Mouse (Mus musculus) CH12.LX (cell line): Measurements from ENCODE around the gene Lrrn2. TPM values are rescaled to one million over a fixed set of nuclear protein-coding genes. Genes with fewer than 3 reads are reported as not detected.

Experiments
- DNase-seq: peaks from one replicate; pipeline ENCODE4 v3.0.0-alpha.2; 2013; ENCODE audit errors: extremely low read depth
- H3K27ac ChIP-seq: 2 replicates; pipeline ENCODE4 v1.5.1; 2012; ENCODE audit warnings: low read depth, mild to moderate bottlenecking, control low read depth, moderate library complexity; ENCODE audit not compliant: insufficient read depth
- H3K27me3 ChIP-seq: replicated peaks from 2 replicates; pipeline ENCODE3; 2012; ENCODE audit warnings: inconsistent platforms
- H3K36me3 ChIP-seq, 2 experiments: replicated peaks in 1 of 2; 2 replicates each; pipeline versions ENCODE3 to v1.6.1; 2012; ENCODE audit warnings: inconsistent platforms in 1 of 2, low read length in 1 of 2, mild to moderate bottlenecking in 1 of 2, mixed read lengths in 1 of 2, moderate library complexity in 1 of 2; ENCODE audit not compliant: control insufficient read depth in 1 of 2, insufficient read depth in 1 of 2
- H3K4me1 ChIP-seq, 2 experiments: 2 replicates each; pipeline ENCODE4 v1.6.1; 2012; ENCODE audit warnings: inconsistent platforms in 1 of 2, moderate library complexity in 1 of 2; ENCODE audit not compliant: insufficient read depth in 2 of 2, control insufficient read depth in 1 of 2
- H3K4me2 ChIP-seq: 2 replicates; pipeline ENCODE4 v1.6.1; 2012; ENCODE audit warnings: low read depth, mild to moderate bottlenecking, control low read depth; ENCODE audit not compliant: poor library complexity, insufficient read depth, severe bottlenecking
- H3K4me3 ChIP-seq, 3 experiments: fragments of 150-350 bp in 1 of 3; sonication (generic) in 1 of 3; replicated peaks in 1 of 3; 2 replicates each; pipeline versions ENCODE3 to v1.5.1; 2011 to 2012; ENCODE audit warnings: low read depth in 2 of 3, low read length in 2 of 3, mild to moderate bottlenecking in 2 of 3, moderate library complexity in 2 of 3, control low read depth in 1 of 3, improper control_type of control experiment in 1 of 3, inconsistent platforms in 1 of 3, mixed read lengths in 1 of 3; ENCODE audit not compliant: poor library complexity in 1 of 3
- H3K79me2 ChIP-seq: replicated peaks from 2 replicates; pipeline ENCODE4 v1.6.1; 2012; ENCODE audit warnings: mild to moderate bottlenecking, moderate library complexity; ENCODE audit not compliant: control insufficient read depth, poor library complexity, insufficient read depth, severe bottlenecking; ENCODE audit errors: extremely low read depth
- H3K9ac ChIP-seq: 2 replicates; pipeline ENCODE4 v1.6.1; 2012; ENCODE audit warnings: low read depth, mild to moderate bottlenecking, control low read depth, moderate library complexity; ENCODE audit not compliant: insufficient read depth
- H3K9me3 ChIP-seq: replicated peaks from 2 replicates; pipeline ENCODE3; 2012; ENCODE audit warnings: low read length, inconsistent platforms, mixed read lengths
- CHD1 ChIP-seq: IDR thresholded peaks from 2 replicates; pipeline ENCODE4 v1.6.1; 2012; ENCODE audit warnings: low read depth, low read length, improper control_type of control experiment, inconsistent platforms
- CTCF ChIP-seq, 2 experiments: IDR thresholded peaks in 1 of 2; conservative IDR thresholded peaks in 1 of 2; 2 replicates each; pipeline ENCODE4 v1.5.1; 2011 to 2012; ENCODE audit warnings: low read depth in 2 of 2, low read length in 2 of 2, improper control_type of control experiment in 1 of 2, inconsistent platforms in 1 of 2, mild to moderate bottlenecking in 1 of 2, moderate library complexity in 1 of 2
- GABPA ChIP-seq: IDR thresholded peaks from 2 replicates; pipeline ENCODE4 v1.6.1; 2012; ENCODE audit warnings: low read depth, low read length, improper control_type of control experiment, inconsistent platforms; ENCODE audit not compliant: insufficient replicate concordance
- HCFC1 ChIP-seq: IDR thresholded peaks from 2 replicates; pipeline ENCODE4 v1.6.1; 2012; ENCODE audit warnings: low read depth, mild to moderate bottlenecking, inconsistent platforms, low read length, improper control_type of control experiment
- JUN ChIP-seq: IDR thresholded peaks from 2 replicates; pipeline ENCODE4 v1.6.1; 2011; ENCODE audit warnings: low read depth, mild to moderate bottlenecking, low read length, improper control_type of control experiment, moderate library complexity; ENCODE audit not compliant: insufficient read depth
- JUND ChIP-seq: conservative IDR thresholded peaks from 2 replicates; pipeline ENCODE4 v1.6.1; 2011; ENCODE audit warnings: low read depth, low read length, improper control_type of control experiment
- MXI1 ChIP-seq: IDR thresholded peaks from 2 replicates; pipeline ENCODE4 v1.6.1; 2011; ENCODE audit warnings: mild to moderate bottlenecking, low read depth, low read length, improper control_type of control experiment
- MYC ChIP-seq: IDR thresholded peaks from 2 replicates; pipeline ENCODE4 v1.6.1; 2011; ENCODE audit warnings: low read depth, mild to moderate bottlenecking, improper control_type of control experiment, low read length
- POLR2A ChIP-seq: IDR thresholded peaks from 2 replicates; pipeline ENCODE4 v1.6.1; 2011; ENCODE audit warnings: low read depth, mild to moderate bottlenecking, improper control_type of control experiment, low read length
- POLR2AphosphoS2 ChIP-seq: IDR thresholded peaks from 2 replicates; pipeline ENCODE4 v1.6.1; 2011; ENCODE audit warnings: low read depth, low read length, improper control_type of control experiment
- RAD21 ChIP-seq: IDR thresholded peaks from 2 replicates; pipeline ENCODE4 v1.6.1; 2011; ENCODE audit warnings: low read depth, mild to moderate bottlenecking, low read length, improper control_type of control experiment, moderate library complexity
- RCOR1 ChIP-seq: conservative IDR thresholded peaks from 2 replicates; pipeline ENCODE4 v1.6.1; 2012; ENCODE audit warnings: low read depth, mild to moderate bottlenecking, inconsistent platforms, low read length, improper control_type of control experiment
- SMC3 ChIP-seq: IDR thresholded peaks from 2 replicates; pipeline ENCODE4 v1.6.1; 2011; ENCODE audit warnings: low read depth, low read length, improper control_type of control experiment
- TBP ChIP-seq: conservative IDR thresholded peaks from 2 replicates; pipeline ENCODE4 v1.6.1; 2011; ENCODE audit warnings: low read depth, low read length, improper control_type of control experiment
- TCF12 ChIP-seq: IDR thresholded peaks from 2 replicates; pipeline ENCODE4 v1.6.1; 2014; ENCODE audit warnings: low read depth, mild to moderate bottlenecking, inconsistent platforms, low read length, improper control_type of control experiment
- ZKSCAN1 ChIP-seq: IDR thresholded peaks from 2 replicates; pipeline ENCODE4 v1.6.1; 2012; ENCODE audit warnings: low read depth, inconsistent platforms, low read length, improper control_type of control experiment, borderline replicate concordance
- ZMIZ1 ChIP-seq: IDR thresholded peaks from 2 replicates; pipeline ENCODE4 v1.6.1; 2012; ENCODE audit warnings: low read depth, mild to moderate bottlenecking, inconsistent platforms, low read length, improper control_type of control experiment
- ZNF384 ChIP-seq: IDR thresholded peaks from 2 replicates; pipeline ENCODE4 v1.6.1; 2012; ENCODE audit warnings: low read depth, low read length, improper control_type of control experiment, inconsistent platforms
- dilution Hi-C: fragments of 300-500 bp; cut with MboI; formaldehyde crosslinking; loops from 2 replicates; pipeline ENCODE4 v1.14.3; 2020; ENCODE audit warnings: low sequenced_read_pairs; ENCODE audit not compliant: extremely low pct_unique_long_range_greater_than_20kb, extremely low pct_ligation_motif_present
- in situ Hi-C: fragments of 300-500 bp; cut with MboI; formaldehyde crosslinking; loops from 3 replicates; pipeline ENCODE4 v1.14.3; 2019; ENCODE audit warnings: low sequenced_read_pairs, low pct_ligation_motif_present, low pct_unique_long_range_greater_than_20kb, mixed read lengths
- polyA plus RNA-seq: library from polyadenylated mRNA; unstranded; fragments of >175 nt; gene quantifications from 2 replicates; pipeline ENCODE4 v1.2.1, GENCODE M21; 2012; ENCODE audit warnings: low read depth; ENCODE audit not compliant: insufficient read length
- total RNA-seq, 2 experiments: library from RNA; depleted of rRNA; stranded (reverse); fragments of 300-350 nt in 1 of 2; fragments of >200 nt in 1 of 2; gene quantifications; 2 replicates each; pipeline ENCODE4 v1.2.3; 2012 to 2014

The Lrrn2 gene
- total and polyA plus RNA-seq, 3 experiments, result not detected

DNA sequence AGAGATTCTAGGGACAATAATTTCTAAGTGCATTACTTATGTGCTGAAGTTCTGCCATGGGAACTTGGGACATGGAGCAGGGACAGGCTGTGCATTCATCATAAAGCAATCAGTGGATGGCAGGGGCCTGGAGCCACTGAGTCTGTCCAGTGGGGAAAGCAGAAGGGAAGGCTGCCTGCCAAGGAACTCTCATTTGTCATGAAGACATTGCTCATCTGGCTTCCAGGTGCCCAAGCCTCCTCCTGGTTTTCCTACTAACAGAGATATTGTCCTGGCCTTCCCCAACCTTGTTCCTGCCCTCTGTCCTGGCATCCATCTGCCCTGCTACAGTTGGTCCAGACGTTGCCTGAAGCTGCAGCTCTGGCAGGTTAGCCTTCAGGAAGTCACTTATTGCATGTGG lies 97.3 kb downstream of the Lrrn2 start:
- DNase-seq, result no peak
- in situ Hi-C loops, result no loop called here
- Histone ChIP-seq H3K27ac (no peak overlapping the region), H3K9ac (no peak overlapping the region), H3K4me3 (no peak overlapping the region), H3K79me2 (no peaks in the 10 kb centered on the region), H3K4me2 (no peak overlapping the region), H3K4me1 (no peaks in the 10 kb centered on the region), H3K27me3 (no peaks in the 10 kb centered on the region), H3K36me3 (peaks cover 32 to 55% of the 10 kb centered on the region in 2 experiments), H3K9me3 (no peaks in the 10 kb centered on the region)
- dilution Hi-C loops, result no loop called here
- no peak for TF ChIP-seq GABPA
- TF ChIP-seq POLR2AphosphoS2, result peak; percentile 46; the same call in 1 of the 2 replicates
- 0 out of 2 replicates have a peak, but pooled peaks have one; percentile 13 for TF ChIP-seq POLR2A
- TF ChIP-seq, all 38 proteins: peak for 2

DNA sequence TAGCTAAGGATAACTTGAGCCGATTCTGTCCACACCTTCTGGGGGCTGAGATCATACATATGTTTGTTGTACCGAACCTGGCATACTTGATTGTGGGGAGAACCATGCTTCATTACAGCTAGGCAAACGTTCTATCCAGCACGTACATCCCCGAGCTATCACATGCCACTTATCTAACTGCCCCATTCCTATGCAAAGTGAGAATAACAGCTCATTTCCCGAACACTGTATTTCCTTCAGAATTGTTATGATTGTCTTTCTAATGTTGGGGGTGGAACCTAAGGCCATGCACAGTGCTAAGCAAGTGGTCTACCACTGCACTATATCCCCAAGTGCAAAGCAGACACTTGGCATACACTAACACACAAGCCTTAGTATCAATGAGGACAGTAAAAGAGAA lies 101.2 kb downstream of the Lrrn2 start:
- dilution Hi-C loops, result no loop called here
- Histone ChIP-seq H3K36me3 (peaks cover 59 to 89% of the 10 kb centered on the region in 2 experiments), H3K27ac (no peak overlapping the region)

GRCm38 (mm10) chr1:132982728-132983127 lies 102.7 kb downstream of the Lrrn2 start:
- DNase-seq, result peak; percentile 55
- 0 out of 4 replicates have a peak, but pooled peaks cover 0 to 4% of the 10 kb centered on the region in 2 experiments for H3K4me1 ChIP-seq
- no peaks in the 10 kb centered on the region for H3K27me3 ChIP-seq
- TF ChIP-seq MXI1 (no peak), JUN (no peak), ZKSCAN1 (no peak), POLR2AphosphoS2 (peak; percentile 23; the same call in 1 of the 2 replicates), MYC (no peak), CHD1 (no peak), JUND (no peak), RCOR1 (no peak), RAD21 (peak; percentile 19), CTCF (conservative IDR thresholded peaks at IDR 0.05 in 1 of 2, IDR thresholded peaks at IDR 0.05 in 1 of 2; ENCODE audit: low read depth in 2 of 2, low read length in 2 of 2) (peak; percentile 66 to 67; a peak in 3 of 4 replicates), SMC3 (peak; percentile 19; the same call in 1 of the 2 replicates), TBP (no peak), ZNF384 (no peak), TCF12 (no peak), ZMIZ1 (no peak), HCFC1 (no peak)
- TF ChIP-seq, all 38 proteins: peak for 4
- Histone ChIP-seq H3K27ac (no peak overlapping the region), H3K4me3 (no peak overlapping the region), H3K9me3 (no peaks in the 10 kb centered on the region), H3K79me2 (no peaks in the 10 kb centered on the region), H3K36me3 (peaks cover 71 to 92% of the 10 kb centered on the region in 2 experiments), H3K9ac (no peak overlapping the region), H3K4me2 (no peak overlapping the region)
- in situ Hi-C loops, result no loop called here
- dilution Hi-C loops, result no loop called here

More for the DNA sequence above, 101.2 kb downstream of the Lrrn2 start:
- Histone ChIP-seq H3K79me2 (no peaks in the 10 kb centered on the region), H3K4me2 (no peak overlapping the region), H3K9me3 (no peaks in the 10 kb centered on the region), H3K27me3 (no peaks in the 10 kb centered on the region), H3K4me1 (0 out of 4 replicates have a peak, but pooled peaks cover 0 to 4% of the 10 kb centered on the region in 2 experiments), H3K4me3 (no peak overlapping the region), H3K9ac (no peak overlapping the region)
- TF ChIP-seq JUND, result no peak
- TF ChIP-seq POLR2AphosphoS2, result peak; percentile 73; the same call in 1 of the 2 replicates
- DNase-seq, result no peak
- in situ Hi-C loops, result no loop called here
